Mouse (Mus musculus) liver, adult 2 months (tissue): ENCODE results near the gene 1700007K13Rik.

Experiments
- CTCF ChIP-seq: fragments of 200-500 bp; IDR thresholded peaks from 2 replicates; pipeline ENCODE4 v1.5.1; 2011; ENCODE audit warnings: low read depth, low read length, control low read depth
- POLR2A ChIP-seq: fragments of 200-500 bp; IDR thresholded peaks from 2 replicates; pipeline ENCODE4 v1.6.1; 2011; ENCODE audit warnings: low read length, control low read depth; ENCODE audit not compliant: insufficient read depth; ENCODE audit errors: extremely low read depth

DNA sequence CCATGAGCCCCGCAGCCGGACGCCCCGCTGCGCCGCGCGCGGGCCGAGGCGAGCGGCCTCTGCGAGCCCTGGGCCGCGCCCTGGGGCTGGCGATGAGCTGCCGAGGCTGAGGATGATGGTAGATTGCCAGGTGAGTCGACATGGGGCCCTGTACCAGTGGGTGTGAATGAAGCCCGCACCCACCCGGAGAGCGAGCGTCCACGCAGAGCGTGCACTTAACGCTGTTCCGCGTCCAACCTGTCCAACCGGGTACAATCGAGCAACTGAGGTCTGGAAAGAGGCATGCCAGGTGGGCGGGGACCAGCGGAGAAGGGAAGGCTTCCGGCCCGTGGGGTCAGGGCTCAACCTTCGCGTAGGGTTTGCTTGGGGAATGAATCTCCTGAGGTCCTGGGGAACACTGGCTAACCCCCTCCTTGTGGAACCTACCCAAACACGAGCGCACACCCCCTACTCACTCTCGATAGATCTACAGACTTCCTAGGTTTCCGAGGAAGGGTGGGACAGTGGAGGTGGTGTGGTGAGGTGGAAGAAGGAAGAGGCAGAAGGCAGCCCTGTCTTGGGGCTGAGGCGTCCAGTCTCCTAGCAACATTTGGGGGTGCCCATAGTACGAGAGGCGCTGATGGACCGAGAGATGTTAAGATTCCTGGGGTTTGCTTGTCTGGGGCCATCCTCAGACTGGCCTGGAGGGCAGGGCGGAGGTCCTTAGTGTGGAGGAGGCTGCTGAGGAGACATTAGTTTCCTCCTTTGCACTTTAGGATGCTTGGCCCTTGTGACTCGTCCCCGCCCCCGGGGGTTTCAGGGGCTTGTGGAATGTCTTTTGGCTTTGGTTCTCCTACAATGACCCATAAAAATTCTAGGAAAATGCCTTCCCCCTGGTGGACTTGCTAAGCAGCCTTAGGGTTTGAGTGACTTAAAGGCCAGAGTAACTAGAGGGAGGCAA, 47.6 kb upstream of the 1700007K13Rik start:
- TF ChIP-seq CTCF, result no peak
- no peak for TF ChIP-seq POLR2A
